ENCODE assay signal across 15 mouse cellular contexts in the genomic region with DNA sequence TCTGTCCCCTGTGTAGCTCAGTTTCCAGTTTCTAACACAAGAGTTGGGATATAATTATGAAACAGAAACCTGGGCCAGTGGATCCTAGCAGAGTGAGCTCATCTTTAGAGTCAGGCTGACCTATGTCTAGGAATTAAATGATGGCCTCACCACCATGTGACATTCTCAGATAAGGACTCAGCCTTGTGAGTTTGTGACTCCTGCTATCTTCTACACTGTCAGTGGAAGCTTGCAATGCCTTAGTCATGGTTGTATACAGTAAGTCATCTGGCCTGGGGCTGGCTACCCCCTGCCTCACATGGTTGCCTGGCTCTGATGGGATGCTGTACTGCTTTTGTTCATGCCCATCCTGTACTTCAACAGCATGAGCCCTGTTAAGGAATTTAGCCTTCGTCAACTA.
"Had no signal": no experiment of that assay in that cellular context is flagged by ENCODE, and none has a peak within 500 bp of the region (broad histone marks: within the 10 kb centered on the region; RNA-seq: fewer than 3 reads in every experiment).

No protein-coding gene starts in this region.

- H3K4me2 ChIP-seq: limb, embryonic 13.5 days; midbrain, embryonic 12.5 days; neural tube, embryonic 13.5 days had no signal

- H3K9me3 ChIP-seq: limb, embryonic 13.5 days; midbrain, embryonic 12.5 days; neural tube, embryonic 13.5 days had no signal

- H3K36me3 ChIP-seq: limb, embryonic 13.5 days; midbrain, embryonic 12.5 days; neural tube, embryonic 13.5 days had no signal

- H3K4me1 ChIP-seq: limb, embryonic 13.5 days; midbrain, embryonic 12.5 days; neural tube, embryonic 13.5 days had no signal

- H3K4me3 ChIP-seq: limb, embryonic 13.5 days; midbrain, embryonic 12.5 days; neural tube, embryonic 13.5 days had no signal

- ATAC-seq: intestine, embryonic 16.5 days; midbrain, embryonic 16.5 days had no signal

- DNase-seq: kidney, adult 8-10 months; kidney, postnatal 25 days; layer of hippocampus, adult 9-11 months; layer of hippocampus, postnatal 36 days; lung, adult 18-20 months; retina, postnatal 1 day; right cerebral cortex, postnatal 4 days; spleen, adult 18-20 months; thymus, adult 2 months; thymus, postnatal 25 days had no signal

- H3K9ac ChIP-seq: limb, embryonic 13.5 days; midbrain, embryonic 12.5 days; neural tube, embryonic 13.5 days had no signal

- H3K27me3 ChIP-seq: limb, embryonic 13.5 days; midbrain, embryonic 12.5 days; neural tube, embryonic 13.5 days had no signal

- H3K27ac ChIP-seq: limb, embryonic 13.5 days; midbrain, embryonic 12.5 days; neural tube, embryonic 13.5 days had no signal
